Mouse (Mus musculus): ENCODE results near the gene Osbpl2.

- TF ChIP-seq POLR2A (IDR thresholded peaks at IDR 0.05; ENCODE audit: low read depth, low read length) (no peak), EP300 (IDR thresholded peaks at IDR 0.05; ENCODE audit: low read length) (no peak), BHLHE40 (IDR thresholded peaks at IDR 0.05; ENCODE audit: low read depth, low read length) (no peak), IRF4 (IDR thresholded peaks at IDR 0.05; ENCODE audit: low read depth, low read length) (no peak), MAX (IDR thresholded peaks at IDR 0.05; ENCODE audit: low read length) (no peak), SIN3A (IDR thresholded peaks at IDR 0.05; ENCODE audit: low read length) (no peak), CHD2 (IDR thresholded peaks at IDR 0.05; ENCODE audit: low read length) (no peak), NRF1 (IDR thresholded peaks at IDR 0.05; ENCODE audit: low read depth, low read length) (no peak), CTCF (conservative IDR thresholded peaks at IDR 0.05 in 1 of 2, IDR thresholded peaks at IDR 0.05 in 1 of 2; ENCODE audit: low read depth in 2 of 2, low read length in 2 of 2) (no peak), USF1 (IDR thresholded peaks at IDR 0.05; ENCODE audit: low read depth, low read length) (no peak), E2F4 (IDR thresholded peaks at IDR 0.05; ENCODE audit: insufficient replicate concordance, low read depth, low read length) (no peak), HCFC1 (IDR thresholded peaks at IDR 0.05; ENCODE audit: low read depth, low read length) (no peak), ZNF384 (IDR thresholded peaks at IDR 0.05; ENCODE audit: low read depth, low read length) (no peak), TCF12 (IDR thresholded peaks at IDR 0.05; ENCODE audit: low read depth, low read length) (no peak)
These were observed 85.4 kb downstream of the Osbpl2 start for GRCm38 (mm10) chr2:180204501-180204900.

All from CH12.LX (cell line).